Mouse (Mus musculus): ENCODE results near the gene St5.

DNA sequence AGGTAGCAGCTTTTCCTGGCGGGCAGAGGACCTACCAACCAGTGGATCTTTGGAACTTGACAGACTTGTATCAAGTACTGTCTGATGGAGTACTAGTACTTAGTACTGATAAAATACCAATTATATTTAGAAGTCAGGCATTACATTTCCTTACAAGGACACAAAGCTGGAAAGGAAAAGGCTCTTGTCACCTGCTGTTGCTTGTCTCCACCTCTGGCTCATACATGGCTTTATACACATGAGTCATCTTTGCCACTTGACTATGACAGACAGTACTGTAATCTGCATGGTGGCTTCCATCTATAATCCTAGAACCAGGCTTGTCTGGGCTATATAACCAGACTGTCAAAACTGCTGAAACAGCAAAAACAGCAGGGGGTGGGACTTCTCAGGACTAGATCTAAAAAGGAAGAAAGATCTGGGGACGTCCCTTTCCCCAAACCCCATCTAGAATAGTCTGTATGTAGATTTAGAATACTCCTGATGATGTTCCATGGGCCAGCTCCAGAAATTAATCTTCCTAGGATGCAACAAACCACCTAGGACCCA, 10.1 kb upstream of the St5 start:
- TF ChIP-seq POLR2A (IDR thresholded peaks at IDR 0.05; ENCODE audit: control insufficient read depth, extremely low read depth, insufficient read depth, low read length, poor library complexity): no peak
- no peak for TF ChIP-seq CTCF (IDR thresholded peaks at IDR 0.05; ENCODE audit: borderline replicate concordance, control insufficient read depth, extremely low read depth, insufficient read depth, low read length, poor library complexity)
